Comparison of ENCODE assay signal across 8 mouse cellular contexts in the genomic region with DNA sequence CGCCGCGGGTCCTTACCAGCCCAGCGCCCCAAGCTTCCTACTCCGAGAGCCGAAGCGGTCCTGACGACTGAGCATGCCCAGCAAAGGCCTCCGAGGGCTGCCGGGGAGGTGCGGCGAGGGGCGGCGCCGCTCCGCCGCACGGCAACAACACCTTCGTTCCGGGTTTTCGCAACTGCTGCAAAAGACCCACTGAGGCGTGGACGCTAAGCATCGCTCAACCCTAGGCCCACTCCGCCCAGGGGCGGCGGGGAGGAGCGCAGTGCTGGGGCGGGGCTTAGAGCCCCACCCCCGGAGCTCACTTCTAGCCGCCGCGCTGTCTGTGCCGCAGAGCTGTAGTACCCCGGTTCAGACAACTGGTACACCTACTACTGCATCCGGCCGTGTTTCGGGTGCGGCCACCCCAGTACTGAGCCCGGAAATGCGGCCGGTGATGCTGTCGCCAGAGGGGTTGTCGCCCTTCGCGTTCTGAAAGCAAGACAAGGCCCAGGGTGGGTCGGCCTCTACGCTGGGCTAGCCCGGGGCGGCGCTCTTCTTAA. TPM values are rescaled to one million over a fixed set of nuclear protein-coding genes. Genes with fewer than 3 reads are reported as not detected.
A peak's percentile ranks its signal among the peaks of the same experiment; 100 is the strongest.
DNase-seq lines count a peak whose midpoint lies in the region; ATAC-seq and TF ChIP-seq lines count a peak whose summit lies in the region.

No protein-coding gene starts in this region.

- DNase-seq in MEL (ENCODE audit: low read depth, low spot score) = peak; percentile 97
- peak; percentile 93 to 95 for DNase-seq in cerebellum, adult 2 months
- peak; percentile 97 for DNase-seq in forebrain, postnatal 0 days
- DNase-seq in heart, postnatal 4 days = peak; percentile 94
- peak; percentile 89 for DNase-seq in layer of hippocampus, adult 8-10 months (ENCODE audit: low spot score in 2 of 2)
- peak; percentile 93 for DNase-seq in ovary, adult 18-20 months (ENCODE audit: low spot score)
- peak; percentile 99 for DNase-seq in thymus, postnatal 0 days (ENCODE audit: low spot score)

- H3K4me1 ChIP-seq in MEL (ENCODE audit: control insufficient read depth in 1 of 2, insufficient read depth in 2 of 2, low read length in 2 of 2) = peaks cover 4 to 14% of the 10 kb centered on the region in 2 experiments; a peak in 3 of 4 replicates
- no peaks in the 10 kb centered on the region; the same call in 1 of the 2 replicates for H3K4me1 ChIP-seq in cerebellum, adult 2 months (ENCODE audit: control insufficient read depth, insufficient read depth, low read length)
- H3K4me1 ChIP-seq in forebrain, postnatal 0 days (ENCODE audit: insufficient read depth) = 0 out of 2 replicates have a peak, but pooled peaks cover 10% of the 10 kb centered on the region
- H3K4me1 ChIP-seq in lung, embryonic 15.5 days = peaks cover 13% of the 10 kb centered on the region

- TF ChIP-seq RAD21 in MEL (IDR thresholded peaks at IDR 0.05; ENCODE audit: low read depth, low read length) = no peak

- H3K4me3 ChIP-seq in MEL (ENCODE audit: control insufficient read depth in 1 of 2, insufficient read depth in 1 of 2, low read depth in 2 of 2, low read length in 2 of 2) = peak overlapping the region; percentile 91 to 93
- H3K4me3 ChIP-seq in cerebellum, adult 2 months (replicated peaks; ENCODE audit: insufficient read depth, low read depth, low read length) = peak overlapping the region; percentile 70
- H3K4me3 ChIP-seq in forebrain, postnatal 0 days (ENCODE audit: low read depth, low read length) = peak overlapping the region; percentile 78
- peak overlapping the region; percentile 89 for H3K4me3 ChIP-seq in lung, embryonic 15.5 days

- peak overlapping the region; percentile 75 for H3K4me2 ChIP-seq in forebrain, postnatal 0 days (ENCODE audit: low read depth)
- H3K4me2 ChIP-seq in lung, embryonic 15.5 days = peak overlapping the region; percentile 79

- WGBS in cerebellum, adult 2 months = under 1% methylated on average over 51 of the region's 51 CpGs
- WGBS in forebrain, postnatal 0 days = under 1% methylated on average over 51 of the region's 51 CpGs
- under 1% methylated on average over 51 of the region's 51 CpGs for WGBS in lung, embryonic 15.5 days

- H3K27ac ChIP-seq in MEL (ENCODE audit: control insufficient read depth, low read depth, low read length) = peak overlapping the region; percentile 99
- peak overlapping the region; percentile 96 for H3K27ac ChIP-seq in cerebellum, adult 2 months (ENCODE audit: insufficient read depth, low read length)
- H3K27ac ChIP-seq in forebrain, postnatal 0 days (ENCODE audit: low read depth, low read length) = peak overlapping the region; percentile 99
- H3K27ac ChIP-seq in lung, embryonic 15.5 days = peak overlapping the region; percentile 100

- peaks cover 27% of the 10 kb centered on the region for H3K79me2 ChIP-seq in MEL (ENCODE audit: control insufficient read depth, insufficient read depth, low read length, poor library complexity)

- no peak; a peak in 1 of 4 replicates for TF ChIP-seq EP300 in MEL (IDR thresholded peaks at IDR 0.05; ENCODE audit: low read depth in 1 of 2, low read length in 2 of 2)

- TF ChIP-seq POLR2A in MEL (IDR thresholded peaks at IDR 0.05; ENCODE audit: control insufficient read depth in 1 of 2, insufficient read depth in 1 of 2, low read depth in 1 of 2, low read length in 2 of 2, poor library complexity in 1 of 2) = peak; percentile 51 to 92; a peak in 2 of 4 replicates
- peak; percentile 69 for TF ChIP-seq POLR2A in cerebellum, adult 2 months (IDR thresholded peaks at IDR 0.05; ENCODE audit: borderline replicate concordance, insufficient read depth, low read length)

- peak; percentile 94 for ATAC-seq in forebrain, postnatal 0 days
- ATAC-seq in lung, embryonic 15.5 days (ENCODE audit: borderline replicate concordance, extremely low read depth, low FRiP score, low TSS enrichment) = peak; percentile 98

- H3K36me3 ChIP-seq in MEL (ENCODE audit: control insufficient read depth in 1 of 2, insufficient read depth in 2 of 2, low read length in 2 of 2) = peaks cover 0 to 17% of the 10 kb centered on the region in 2 experiments; a peak in 2 of 4 replicates
- no peaks in the 10 kb centered on the region for H3K36me3 ChIP-seq in forebrain, postnatal 0 days (ENCODE audit: insufficient read depth)
- no peaks in the 10 kb centered on the region for H3K36me3 ChIP-seq in lung, embryonic 15.5 days

- H3K9ac ChIP-seq in MEL (ENCODE audit: control insufficient read depth, low read depth, low read length, poor library complexity, severe bottlenecking) = peak overlapping the region; percentile 87
- H3K9ac ChIP-seq in forebrain, postnatal 0 days = peak overlapping the region; percentile 91
- H3K9ac ChIP-seq in lung, embryonic 15.5 days = peak overlapping the region; percentile 94

- no peak for TF ChIP-seq CTCF in MEL (IDR thresholded peaks at IDR 0.05 in 2 of 3, conservative IDR thresholded peaks at IDR 0.05 in 1 of 3; ENCODE audit: control insufficient read depth in 1 of 3, insufficient read depth in 1 of 3, low read depth in 2 of 3, low read length in 3 of 3, poor library complexity in 1 of 3, severe bottlenecking in 1 of 3)
- TF ChIP-seq CTCF in cerebellum, adult 2 months (IDR thresholded peaks at IDR 0.05; ENCODE audit: borderline replicate concordance, insufficient read depth, low read depth, low read length) = no peak
- TF ChIP-seq CTCF in forebrain, postnatal 0 days (IDR thresholded peaks at IDR 0.05; ENCODE audit: low read depth) = peak; percentile 7; the same call in 1 of the 2 replicates

- no peaks in the 10 kb centered on the region for H3K9me3 ChIP-seq in MEL (replicated peaks; ENCODE audit: insufficient read depth, low read length)
- H3K9me3 ChIP-seq in forebrain, postnatal 0 days (ENCODE audit: low read length) = no peaks in the 10 kb centered on the region
- H3K9me3 ChIP-seq in lung, embryonic 15.5 days = no peaks in the 10 kb centered on the region

- H3K27me3 ChIP-seq in MEL (ENCODE audit: control insufficient read depth in 1 of 2, insufficient read depth in 2 of 2, low read length in 2 of 2) = no peaks in the 10 kb centered on the region
- no peaks in the 10 kb centered on the region for H3K27me3 ChIP-seq in cerebellum, adult 2 months (ENCODE audit: control insufficient read depth, insufficient read depth, low read length)
- H3K27me3 ChIP-seq in forebrain, postnatal 0 days (ENCODE audit: insufficient read depth, low read length) = no peaks in the 10 kb centered on the region
- H3K27me3 ChIP-seq in lung, embryonic 15.5 days = no peaks in the 10 kb centered on the region

TF ChIP-seq in MEL, 35 proteins besides CTCF, POLR2A, EP300 and RAD21 (continues in another document):
- TF ChIP-seq CHD1 (IDR thresholded peaks at IDR 0.05; ENCODE audit: low read depth, low read length) = no peak
- no peak for TF ChIP-seq MEF2A (IDR thresholded peaks at IDR 0.05; ENCODE audit: extremely low read depth, insufficient replicate concordance, low read depth, low read length, poor library complexity, severe bottlenecking)
- TF ChIP-seq NELFE (IDR thresholded peaks at IDR 0.05; ENCODE audit: low read depth, low read length) = peak; percentile 83
- peak; percentile 60 for TF ChIP-seq TCF12 (IDR thresholded peaks at IDR 0.05; ENCODE audit: low read depth, low read length)
- TF ChIP-seq BHLHE40 (IDR thresholded peaks at IDR 0.05; ENCODE audit: borderline replicate concordance, low read depth, low read length) = no peak
- TF ChIP-seq POLR2AphosphoS2 (IDR thresholded peaks at IDR 0.05; ENCODE audit: low read length) = peak; percentile 74; the same call in 1 of the 2 replicates
- TF ChIP-seq MXI1 (IDR thresholded peaks at IDR 0.05; ENCODE audit: low read depth, low read length) = peak; percentile 83
- peak; percentile 59; the same call in 1 of the 2 replicates for TF ChIP-seq MAX (IDR thresholded peaks at IDR 0.05; ENCODE audit: low read length)
- TF ChIP-seq MYC (IDR thresholded peaks at IDR 0.05; ENCODE audit: low read depth, low read length) = peak; percentile 87
- TF ChIP-seq CHD2 (IDR thresholded peaks at IDR 0.05; ENCODE audit: low read length) = no peak
- TF ChIP-seq MYB (IDR thresholded peaks at IDR 0.05; ENCODE audit: low read depth, low read length) = no peak
- peak; percentile 91; the same call in 1 of the 2 replicates for TF ChIP-seq MAZ (IDR thresholded peaks at IDR 0.05; ENCODE audit: low read depth, low read length)
- no peak for TF ChIP-seq TAL1 (IDR thresholded peaks at IDR 0.05; ENCODE audit: low read length)
- no peak for TF ChIP-seq GATA1 (IDR thresholded peaks at IDR 0.05; ENCODE audit: low read depth, low read length)
- TF ChIP-seq GABPA (IDR thresholded peaks at IDR 0.05; ENCODE audit: low read depth, low read length) = no peak
- peak; percentile 78 for TF ChIP-seq NRF1 (IDR thresholded peaks at IDR 0.05; ENCODE audit: insufficient read depth, low read depth, low read length, poor library complexity, severe bottlenecking)
- TF ChIP-seq HCFC1 (IDR thresholded peaks at IDR 0.05; ENCODE audit: low read depth, low read length) = peak; percentile 83
- TF ChIP-seq ETS1 (IDR thresholded peaks at IDR 0.05; ENCODE audit: low read depth, low read length) = 0 out of 2 replicates have a peak, but pooled peaks have one; percentile 30
- peak; percentile 88 for TF ChIP-seq ZMIZ1 (IDR thresholded peaks at IDR 0.05; ENCODE audit: low read depth, low read length)
- no peak; the same call in 1 of the 2 replicates for TF ChIP-seq KAT2A (conservative IDR thresholded peaks at IDR 0.05; ENCODE audit: low read depth, low read length)
- TF ChIP-seq E2F4 (IDR thresholded peaks at IDR 0.05; ENCODE audit: borderline replicate concordance, low read depth, low read length) = no peak
- no peak for TF ChIP-seq USF1 (IDR thresholded peaks at IDR 0.05; ENCODE audit: low read depth, low read length)
- peak; percentile 93 for TF ChIP-seq UBTF (IDR thresholded peaks at IDR 0.05; ENCODE audit: borderline replicate concordance, insufficient read depth, low read depth, low read length)
- no peak for TF ChIP-seq POLR2AphosphoS5 (IDR thresholded peaks at IDR 0.05; ENCODE audit: borderline replicate concordance, low read depth, low read length)

RNA-seq across cellular contexts. Expression of a gene that starts 0.4 kb away (rescaled TPM):
- total RNA-seq in MEL (2012; rRNA removed) = 20.7 and 25.1 TPM in 2 replicates
- 100 to 1,000 TPM in 1 of 2 experiments, 10 to 100 TPM in 1; 10.0 to 773 TPM for polyA plus RNA-seq in MEL (2012; ENCODE audit: insufficient read depth in 1 of 2, insufficient read length in 2 of 2, low read depth in 1 of 2, low replicate concordance in 2 of 2, missing spikeins in 1 of 2)
- 30.3 and 30.6 TPM in 2 replicates for polyA plus RNA-seq in cerebellum, adult 2 months (2012; rRNA removed)
- total RNA-seq in forebrain, postnatal 0 days (2014; rRNA removed) = 24.1 and 33.1 TPM in 2 replicates
- 2.0 and 5.1 TPM in 2 replicates for polyA plus RNA-seq in forebrain, postnatal 0 days (2015; fragmentation: Nextera tagmentation; extraction: Ambion mirVana)
- 100 to 1,000 TPM; 134 to 135 TPM for total RNA-seq in heart, postnatal 4 days (2021)
- 100 to 1,000 TPM in 3 of 4 experiments, 10 to 100 TPM in 1; 95.9 to 107 (median 103) TPM for total RNA-seq in layer of hippocampus, adult 8-10 months (2022)
- polyA plus RNA-seq in lung, embryonic 15.5 days (2015; fragmentation: Nextera tagmentation; extraction: Ambion mirVana) = 6.1 and 7.5 TPM in 2 replicates
- polyA plus RNA-seq in thymus, postnatal 0 days (2015; fragmentation: Nextera tagmentation; extraction: Ambion mirVana) = 11.6 and 17.9 TPM in 2 replicates

Comparison
In these comparisons a context has a peak if more than half of its experiments do, and no peak if none do; other contexts are left out.
1. Peak in every context shown above with its lines: DNase-seq, ATAC-seq, H3K4me3 ChIP-seq and H3K27ac ChIP-seq.